Mouse (Mus musculus) bone marrow, adult 2 months (tissue): ENCODE measurements around the gene Tapbp. TPM values are rescaled to one million over a fixed set of nuclear protein-coding genes. Genes with fewer than 3 reads are reported as not detected.

ENCODE experiments used
- H3K27ac ChIP-seq: fragments of 200-500 bp; 2 replicates; pipeline ENCODE4 v1.5.1; 2012; ENCODE audit warnings: low read depth, mild to moderate bottlenecking, control low read depth, inconsistent platforms, low read length; ENCODE audit not compliant: control insufficient read depth, poor library complexity, insufficient read depth
- H3K4me1 ChIP-seq: fragments of 200-500 bp; 2 replicates; pipeline ENCODE4 v1.6.1; 2011; ENCODE audit warnings: low read length; ENCODE audit not compliant: control insufficient read depth, insufficient read depth
- H3K4me3 ChIP-seq: fragments of 200-500 bp; replicated peaks from 2 replicates; pipeline ENCODE3; 2011; ENCODE audit warnings: mild to moderate bottlenecking, low read depth, low read length, control low read depth; ENCODE audit not compliant: control insufficient read depth
- CTCF ChIP-seq: fragments of 200-500 bp; IDR thresholded peaks from 2 replicates; pipeline ENCODE4 v1.5.1; 2011; ENCODE audit warnings: low read length, control low read depth; ENCODE audit not compliant: control insufficient read depth, insufficient read depth
- POLR2A ChIP-seq: fragments of 200-500 bp; IDR thresholded peaks from 2 replicates; pipeline ENCODE4 v1.6.1; 2011; ENCODE audit warnings: low read depth, mild to moderate bottlenecking, control low read depth, low read length, borderline replicate concordance; ENCODE audit not compliant: control insufficient read depth
- WGBS: fragments of 180-500 bp; shearing (Covaris S2); methylation state at CpG from one replicate; pipeline ENCODE4 v1.1.7; 2018; 5-methylcytosine and 5-hydroxymethylcytosine counted together
- polyA plus RNA-seq: library from polyadenylated mRNA; stranded (reverse); fragments of >200 nt; gene quantifications from 2 replicates; pipeline ENCODE4 v1.2.4, GENCODE M21; 2011; ENCODE audit warnings: low replicate concordance; ENCODE audit not compliant: missing spikeins, insufficient read depth, insufficient read length

Tapbp gene
- polyA plus RNA-seq, 1 experiment, result 87.3 TPM

- Histone ChIP-seq H3K4me1 (peaks cover 2% of the 10 kb centered on the region), H3K27ac (peak overlapping the region; percentile 91), H3K4me3 (peak overlapping the region; percentile 79)
- no peak for TF ChIP-seq CTCF
- TF ChIP-seq POLR2A, result no peak
- WGBS, result 39% methylated on average over 11 of the region's 11 CpGs
Measured at GRCm38 (mm10) chr17:33910346-33911051, 5.2 kb upstream of the Tapbp start.

DNA sequence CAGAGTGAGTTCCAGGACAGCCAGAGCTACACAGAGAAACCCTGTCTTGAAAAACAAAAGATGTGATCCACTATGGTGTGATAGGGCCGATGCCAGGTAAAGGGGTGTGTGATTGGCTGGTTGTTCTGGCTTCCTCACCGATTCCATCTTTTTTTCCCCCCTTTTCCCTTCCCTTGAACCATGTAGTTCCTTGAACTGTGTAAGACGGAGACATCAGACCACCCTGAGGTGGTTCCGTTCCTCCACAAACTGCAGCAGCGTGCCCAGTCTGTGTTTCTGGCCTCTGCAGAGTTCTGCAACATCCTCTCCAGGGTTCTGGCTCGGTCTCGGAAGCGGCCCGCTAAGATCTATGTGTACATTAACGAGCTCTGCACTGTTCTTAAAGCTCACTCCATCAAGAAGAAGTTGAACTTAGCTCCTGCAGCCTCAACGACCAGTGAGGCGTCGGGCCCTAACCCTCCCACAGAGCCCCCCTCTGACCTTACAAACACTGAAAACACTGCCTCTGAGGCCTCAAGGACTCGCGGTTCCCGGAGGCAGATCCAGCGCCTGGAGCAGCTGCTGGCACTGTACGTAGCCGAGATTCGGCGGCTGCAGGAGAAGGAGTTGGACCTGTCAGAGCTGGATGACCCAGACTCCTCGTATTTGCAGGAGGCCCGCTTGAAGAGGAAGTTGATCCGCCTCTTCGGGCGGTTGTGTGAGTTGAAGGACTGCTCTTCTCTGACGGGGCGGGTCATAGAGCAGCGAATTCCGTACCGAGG lies 4.5 kb upstream of the Tapbp start:
- H3K4me3 ChIP-seq, result no peak overlapping the region
- H3K27ac ChIP-seq, result no peak overlapping the region
- WGBS, result 88% methylated on average over 31 of the region's 31 CpGs
- H3K4me1 ChIP-seq, result peaks cover 2% of the 10 kb centered on the region
- no peak for TF ChIP-seq CTCF

- Histone ChIP-seq H3K4me1 (peaks cover 3% of the 10 kb centered on the region), H3K27ac (no peak overlapping the region), H3K4me3 (no peak overlapping the region)
- no peak for TF ChIP-seq CTCF
- no peak for TF ChIP-seq POLR2A
- 91% methylated on average over 28 of the region's 28 CpGs for WGBS
Measured at GRCm38 (mm10) chr17:33911813-33912414, 3.8 kb upstream of the Tapbp start.

- peaks cover 5% of the 10 kb centered on the region for H3K4me1 ChIP-seq
- TF ChIP-seq CTCF (no peak), POLR2A (no peak)
- no peak overlapping the region for H3K27ac ChIP-seq
- 80% methylated on average over 10 of the region's 10 CpGs for WGBS
- H3K4me3 ChIP-seq, result no peak overlapping the region
Measured at GRCm38 (mm10) chr17:33913264-33913663, 2.4 kb upstream of the Tapbp start.

DNA sequence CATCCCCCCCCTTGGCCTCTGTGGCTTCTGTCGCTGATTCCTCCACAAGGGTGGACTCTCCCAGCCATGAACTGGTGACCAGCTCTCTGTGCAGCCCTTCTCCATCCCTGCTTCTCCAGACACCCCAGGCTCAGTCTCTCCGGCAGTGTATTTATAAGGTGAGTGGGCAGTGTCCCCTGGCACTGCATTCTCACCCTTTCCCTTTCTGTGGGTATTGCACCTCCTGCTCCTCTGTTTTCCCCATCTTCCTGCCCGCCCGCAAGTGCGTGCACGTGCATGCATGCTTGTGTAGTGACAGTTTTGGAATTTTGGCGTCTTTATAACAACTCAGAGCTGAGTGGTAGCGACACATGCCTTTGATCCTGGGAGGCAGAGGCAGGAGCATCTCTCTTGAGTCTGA lies 1.8 kb upstream of the Tapbp start:
- Histone ChIP-seq H3K4me1 (peaks cover 6% of the 10 kb centered on the region), H3K27ac (no peak overlapping the region)

GRCm38 (mm10) chr17:33914969-33915391 lies 719 bp upstream of the Tapbp start:
- Histone ChIP-seq H3K27ac (no peak overlapping the region), H3K4me1 (peaks cover 6% of the 10 kb centered on the region), H3K4me3 (peak overlapping the region; percentile 35)
- TF ChIP-seq POLR2A, result no peak
- peak; percentile 23; the same call in 1 of the 2 replicates for TF ChIP-seq CTCF
- 76% methylated on average over 13 of the region's 13 CpGs for WGBS

More for the DNA sequence above, 1.8 kb upstream of the Tapbp start:
- WGBS, result 90% methylated on average over 8 of the region's 8 CpGs
- TF ChIP-seq CTCF (no peak), POLR2A (no peak)
- H3K4me3 ChIP-seq, result no peak overlapping the region

GRCm38 (mm10) chr17:33916294-33916693 lies 595 bp downstream of the Tapbp start:
- H3K27ac ChIP-seq, result no peak overlapping the region
- WGBS, result under 1% methylated on average over 16 of the region's 20 CpGs

More at GRCm38 (mm10) chr17:33916294-33916693, 595 bp downstream of the Tapbp start:
- Histone ChIP-seq H3K4me3 (peak overlapping the region; percentile 66), H3K4me1 (peaks cover 6% of the 10 kb centered on the region)
- no peak for TF ChIP-seq CTCF
- TF ChIP-seq POLR2A, result no peak
